Mouse (Mus musculus) stomach, embryonic 16.5 days (tissue): ENCODE measurements at regions not wholly inside any gene's neighbourhood (a gene's known extent, or its start where the extent isn't known, plus 50 kb on each side); places are given as distances from the start of the nearest gene placed in this dataset.

Experiments used
- ATAC-seq: fragments of 200-750 bp; cut with Nextera tagmentation; 2 replicates; pipeline ENCODE4 v1.8.0; 2017; ENCODE audit warnings: moderate number of reproducible peaks, moderate TSS enrichment; ENCODE audit not compliant: insufficient read depth, low FRiP score
- H3K27ac ChIP-seq: fragments of 300-500 bp; sonication (generic); 2 replicates; pipeline ENCODE4 v1.5.1; 2014; ENCODE audit warnings: low read length
- H3K27me3 ChIP-seq: fragments of 300-500 bp; sonication (generic); 2 replicates; pipeline ENCODE4 v1.6.1; 2014; ENCODE audit warnings: low read length, control low read depth, mixed read lengths; ENCODE audit not compliant: control insufficient read depth, insufficient read depth
- H3K36me3 ChIP-seq: fragments of 300-500 bp; sonication (generic); 2 replicates; pipeline ENCODE4 v1.6.1; 2014; ENCODE audit warnings: low read length; ENCODE audit not compliant: control insufficient read depth, insufficient read depth
- H3K4me1 ChIP-seq: fragments of 300-500 bp; sonication (generic); 2 replicates; pipeline ENCODE4 v1.6.1; 2014; ENCODE audit warnings: low read length, control low read depth, mixed read lengths; ENCODE audit not compliant: control insufficient read depth, insufficient read depth
- H3K4me2 ChIP-seq: fragments of 300-500 bp; sonication (generic); 2 replicates; pipeline ENCODE4 v1.6.1; 2014; ENCODE audit warnings: low read depth, low read length, mixed read lengths
- H3K4me3 ChIP-seq: fragments of 300-500 bp; sonication (generic); replicated peaks from 2 replicates; pipeline ENCODE4 v1.5.1; 2014; ENCODE audit warnings: mild to moderate bottlenecking, low read length
- H3K9ac ChIP-seq: fragments of 300-500 bp; sonication (generic); 2 replicates; pipeline ENCODE4 v1.6.1; 2014; ENCODE audit warnings: low read length
- H3K9me3 ChIP-seq: fragments of 300-500 bp; sonication (generic); replicated peaks from 2 replicates; pipeline ENCODE4 v1.6.1; 2016; ENCODE audit warnings: low read length, control low read depth; ENCODE audit not compliant: control insufficient read depth
- WGBS: fragments of 180-500 bp; shearing (Covaris S2); extraction: QIAGEN DNeasy Blood & Tissue Kit; methylation state at CpG from one replicate; pipeline ENCODE4 v1.1.7; 2014; 5-methylcytosine and 5-hydroxymethylcytosine counted together

DNA sequence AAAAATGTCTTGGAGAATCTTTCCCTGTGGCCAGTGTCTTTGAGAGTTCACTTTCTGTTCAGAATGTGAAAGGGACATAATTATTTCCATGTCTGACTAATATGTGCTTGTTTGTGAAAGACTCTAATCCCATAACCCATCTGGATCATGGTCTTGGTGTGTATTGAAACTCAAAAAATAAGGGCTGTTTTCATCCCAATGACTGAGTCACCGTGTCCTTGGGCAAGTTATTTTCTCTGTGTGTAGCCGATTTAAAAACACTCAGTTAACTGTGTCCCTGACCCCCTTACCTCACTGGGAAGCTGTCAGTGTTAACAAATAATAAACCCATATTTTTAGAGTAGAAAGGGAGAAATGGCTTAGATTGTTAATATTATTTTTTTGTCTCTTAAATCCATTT, 202.9 kb downstream of the Ibtk start:
- 74% methylated on average over 2 of the region's 2 CpGs for WGBS
- H3K27ac ChIP-seq = no peak overlapping the region

DNA sequence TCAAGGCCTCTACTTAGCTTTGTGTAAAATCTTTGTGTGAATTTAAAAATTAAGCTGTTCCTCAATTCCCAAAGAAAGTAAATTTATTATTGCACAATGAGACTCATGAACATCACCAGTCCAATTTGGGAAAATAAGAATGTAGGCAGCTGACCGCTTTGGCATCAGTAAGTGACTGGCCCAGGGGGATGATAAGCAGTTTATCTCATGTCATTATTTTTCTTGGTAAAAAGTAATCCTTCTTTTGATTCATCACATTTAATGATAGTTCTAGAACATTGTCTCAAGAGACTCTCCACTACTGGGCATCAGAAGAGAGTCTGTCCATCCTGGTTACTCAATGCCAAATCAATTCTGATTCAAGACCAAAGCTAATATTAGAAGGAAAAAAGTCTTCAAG, 203.6 kb downstream of the Ibtk start:
- H3K27ac ChIP-seq = no peak overlapping the region
- H3K9me3 ChIP-seq = no peaks in the 10 kb centered on the region
- no peak overlapping the region for H3K4me2 ChIP-seq
- no peak for ATAC-seq
- H3K9ac ChIP-seq = no peak overlapping the region
- H3K4me1 ChIP-seq = no peaks in the 10 kb centered on the region
- 87% methylated on average over 1 of the region's 1 CpGs for WGBS
- H3K27me3 ChIP-seq = no peaks in the 10 kb centered on the region
- no peak overlapping the region for H3K4me3 ChIP-seq
- H3K36me3 ChIP-seq = no peaks in the 10 kb centered on the region

More for the DNA sequence above, 202.9 kb downstream of the Ibtk start:
- H3K9me3 ChIP-seq = no peaks in the 10 kb centered on the region
- H3K36me3 ChIP-seq = no peaks in the 10 kb centered on the region
- no peaks in the 10 kb centered on the region for H3K4me1 ChIP-seq
- H3K9ac ChIP-seq = no peak overlapping the region
- no peak overlapping the region for H3K4me3 ChIP-seq
- ATAC-seq = no peak
- H3K27me3 ChIP-seq = no peaks in the 10 kb centered on the region
- H3K4me2 ChIP-seq = no peak overlapping the region

DNA sequence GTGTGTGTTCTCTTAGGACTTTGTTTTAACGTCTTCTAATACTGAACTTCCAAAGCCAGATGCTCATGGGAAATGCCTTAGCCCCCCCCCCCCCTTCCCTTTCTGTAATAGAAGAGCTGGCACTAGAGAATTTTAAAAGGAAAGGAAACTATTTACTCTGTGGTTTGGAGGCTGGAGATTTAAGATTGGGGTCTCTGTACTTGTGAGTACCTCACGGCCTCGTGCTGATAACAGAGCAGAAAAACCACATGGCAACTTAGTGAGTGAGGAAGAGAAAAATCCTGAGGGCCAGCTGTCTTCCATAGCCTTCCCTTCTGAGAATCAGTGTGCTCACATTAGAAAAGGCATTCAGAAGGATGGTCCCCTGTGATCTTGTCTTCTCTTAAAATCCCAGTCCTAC, 210.6 kb downstream of the Ibtk start:
- no peak overlapping the region for H3K4me2 ChIP-seq
- H3K27ac ChIP-seq = no peak overlapping the region
- H3K27me3 ChIP-seq = no peaks in the 10 kb centered on the region
- no peak overlapping the region for H3K9ac ChIP-seq
- 53% methylated on average over 3 of the region's 3 CpGs for WGBS
- no peak overlapping the region for H3K4me3 ChIP-seq
- no peaks in the 10 kb centered on the region for H3K36me3 ChIP-seq
- no peak for ATAC-seq
- H3K9me3 ChIP-seq = no peaks in the 10 kb centered on the region
- H3K4me1 ChIP-seq = no peaks in the 10 kb centered on the region

- no peaks in the 10 kb centered on the region for H3K9me3 ChIP-seq
- ATAC-seq = no peak
- H3K27me3 ChIP-seq = no peaks in the 10 kb centered on the region
- no peak overlapping the region for H3K4me2 ChIP-seq
- no peaks in the 10 kb centered on the region for H3K36me3 ChIP-seq
- H3K27ac ChIP-seq = no peak overlapping the region
- no peak overlapping the region for H3K4me3 ChIP-seq
- H3K9ac ChIP-seq = no peak overlapping the region
- WGBS = 86% methylated on average over 3 of the region's 3 CpGs
- H3K4me1 ChIP-seq = no peaks in the 10 kb centered on the region
Measured at GRCm38 (mm10) chr9:85528421-85528820, 201.3 kb upstream of the Tent5a start.

GRCm38 (mm10) chr9:85524733-85525132, 197.6 kb upstream of the Tent5a start:
- no peak for ATAC-seq
- no peak overlapping the region for H3K27ac ChIP-seq
- no peaks in the 10 kb centered on the region for H3K36me3 ChIP-seq

DNA sequence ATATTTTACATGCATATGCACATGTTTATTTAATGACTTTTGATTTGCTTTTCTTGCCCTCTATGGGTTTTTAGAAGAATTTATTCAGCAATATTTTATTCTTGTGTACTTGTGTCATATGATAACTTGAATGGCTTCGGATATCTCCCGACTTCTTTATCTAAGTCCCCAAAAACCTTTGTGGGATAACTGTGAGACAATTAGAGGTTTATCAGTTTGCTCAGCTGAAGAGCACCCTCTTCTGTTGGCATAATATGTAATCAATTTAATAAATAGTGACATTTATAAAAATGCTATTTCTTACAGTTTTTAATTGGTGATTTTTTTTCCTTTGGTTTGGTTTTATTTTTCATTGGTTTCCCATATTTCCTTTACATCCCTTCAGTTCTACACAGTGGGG, 194.2 kb upstream of the Tent5a start:
- H3K9me3 ChIP-seq = no peaks in the 10 kb centered on the region
- no peak overlapping the region for H3K4me2 ChIP-seq
- no peaks in the 10 kb centered on the region for H3K36me3 ChIP-seq
- no peaks in the 10 kb centered on the region for H3K4me1 ChIP-seq
- H3K4me3 ChIP-seq = no peak overlapping the region
- H3K27ac ChIP-seq = no peak overlapping the region
- 79% methylated on average over 2 of the region's 2 CpGs for WGBS
- no peak for ATAC-seq
- H3K9ac ChIP-seq = no peak overlapping the region
- H3K27me3 ChIP-seq = no peaks in the 10 kb centered on the region

More at GRCm38 (mm10) chr9:85524733-85525132, 197.6 kb upstream of the Tent5a start:
- no peaks in the 10 kb centered on the region for H3K9me3 ChIP-seq
- H3K4me1 ChIP-seq = no peaks in the 10 kb centered on the region
- no peak overlapping the region for H3K4me3 ChIP-seq
- no peaks in the 10 kb centered on the region for H3K27me3 ChIP-seq
- H3K4me2 ChIP-seq = no peak overlapping the region
- no peak overlapping the region for H3K9ac ChIP-seq

GRCm38 (mm10) chr9:85520941-85521340, 193.8 kb upstream of the Tent5a start:
- Histone ChIP-seq H3K27me3 (no peaks in the 10 kb centered on the region), H3K4me2 (no peak overlapping the region), H3K27ac (no peak overlapping the region), H3K4me1 (no peaks in the 10 kb centered on the region), H3K4me3 (no peak overlapping the region), H3K9me3 (no peaks in the 10 kb centered on the region), H3K36me3 (no peaks in the 10 kb centered on the region), H3K9ac (no peak overlapping the region)
- no peak for ATAC-seq
- WGBS = 90% methylated on average over 6 of the region's 6 CpGs

DNA sequence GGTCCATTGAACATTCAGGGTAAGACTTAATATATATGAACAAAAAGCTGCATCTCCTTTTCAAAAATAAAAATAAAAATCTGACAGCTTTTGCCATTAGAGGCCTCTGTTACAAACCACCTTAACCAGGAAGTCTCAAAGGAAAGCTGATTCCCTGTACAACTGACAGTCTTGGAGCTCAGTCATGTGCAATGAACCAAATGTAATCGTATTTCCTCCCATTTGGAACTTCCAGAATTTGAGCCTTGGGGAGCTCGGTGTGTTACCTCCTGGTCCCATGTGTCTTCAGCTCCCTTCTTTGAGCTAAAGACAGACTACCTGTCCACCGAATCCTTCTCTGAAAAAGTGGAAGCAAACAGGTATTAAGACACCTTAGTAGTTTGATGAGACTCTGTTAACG, 171.9 kb upstream of the Tent5a start:
- H3K4me3 ChIP-seq = no peak overlapping the region
- ATAC-seq = no peak
- H3K9ac ChIP-seq = no peak overlapping the region
- no peak overlapping the region for H3K4me2 ChIP-seq
- no peak overlapping the region for H3K27ac ChIP-seq
- 0 out of 2 replicates have a peak, but pooled peaks cover under 1% of the 10 kb centered on the region for H3K4me1 ChIP-seq
- no peaks in the 10 kb centered on the region for H3K36me3 ChIP-seq
- H3K27me3 ChIP-seq = no peaks in the 10 kb centered on the region
- H3K9me3 ChIP-seq = no peaks in the 10 kb centered on the region
- WGBS = 85% methylated on average over 4 of the region's 4 CpGs

- no peaks in the 10 kb centered on the region for H3K27me3 ChIP-seq
- H3K27ac ChIP-seq = no peak overlapping the region
- H3K4me3 ChIP-seq = no peak overlapping the region
- H3K9me3 ChIP-seq = no peaks in the 10 kb centered on the region
- no peak for ATAC-seq
- H3K4me2 ChIP-seq = no peak overlapping the region
- WGBS = 72% methylated on average over 1 of the region's 1 CpGs
- H3K4me1 ChIP-seq = 0 out of 2 replicates have a peak, but pooled peaks cover 3% of the 10 kb centered on the region
- H3K36me3 ChIP-seq = no peaks in the 10 kb centered on the region
- H3K9ac ChIP-seq = no peak overlapping the region
Measured at GRCm38 (mm10) chr9:85497348-85497747, 170.2 kb upstream of the Tent5a start.
